Mouse (Mus musculus): ENCODE data around the gene Cenpa. TPM values are rescaled to one million over a fixed set of nuclear protein-coding genes. Genes with fewer than 3 reads are reported as not detected.

Cenpa gene
- 95.1 TPM for total RNA-seq (2023)

GRCm38 (mm10) chr5:30666391-30667195 is at the start of gene Cenpa:
Cenpa (plus strand) TSS chr5:30666777.

DNA sequence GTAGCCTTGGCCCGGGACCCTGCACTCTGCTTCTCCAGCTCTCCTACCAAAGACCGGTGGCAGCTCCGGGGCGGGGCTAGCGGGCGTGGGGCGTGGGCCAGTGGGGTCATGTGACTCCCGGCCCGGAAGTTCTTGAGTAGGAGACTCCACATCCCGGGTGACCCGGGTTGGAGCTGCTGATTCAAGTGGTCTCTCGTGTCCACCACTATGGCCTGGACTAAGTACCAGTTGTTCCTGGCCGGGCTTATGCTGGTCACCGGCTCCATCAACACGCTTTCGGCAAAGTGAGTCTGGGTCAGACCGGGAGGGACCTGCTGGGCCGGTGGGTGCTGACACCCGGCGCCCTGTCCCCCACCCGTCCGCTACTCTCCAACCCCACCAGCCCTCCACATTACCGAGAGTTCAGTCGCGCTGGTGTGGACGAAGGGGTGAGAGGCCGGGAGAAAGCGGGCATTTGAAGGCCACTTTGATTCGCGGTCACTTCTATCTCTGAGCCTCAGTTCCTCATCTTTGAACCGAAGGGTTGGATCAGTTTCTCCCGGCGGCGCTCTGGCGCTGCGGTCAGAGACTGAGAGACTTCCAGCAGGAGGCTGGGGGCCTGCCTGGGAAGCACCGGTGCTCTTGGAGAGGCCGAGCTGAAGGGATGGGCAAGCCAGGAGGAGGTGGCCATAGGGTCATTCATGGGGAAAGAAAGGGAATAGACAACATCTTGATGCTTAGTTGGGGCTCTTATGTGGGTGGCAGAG is 18.6 kb upstream of the Cenpa start, which contains the start of gene Slc35f6:
Slc35f6 (plus strand) TSS at position 119 of the 746 bp plus-strand sequence.

GRCm38 (mm10) chr5:30711147-30712001 is 44.8 kb downstream of the Cenpa start, which contains the start of gene Dpysl5:
Dpysl5 (plus strand) TSS chr5:30711564.

Other genes starting within 250 kb of the Cenpa start
- not detected for gene Otof, start 204.8 kb upstream of the Cenpa start, total RNA-seq (2023)
- not detected for gene 1700001C02Rik, start 200.7 kb upstream of the Cenpa start, total RNA-seq (2023)
- not detected for gene Cib4, start 120.9 kb upstream of the Cenpa start, total RNA-seq (2023)
- gene Kcnk3, start 78.6 kb upstream of the Cenpa start, total RNA-seq (2023), result 0.31 TPM
- 44.5 TPM for gene Slc35f6, start 18.8 kb upstream of the Cenpa start, total RNA-seq (2023)
- gene Dpysl5, start 44.8 kb downstream of the Cenpa start, total RNA-seq (2023), result 0.24 TPM
- gene Mapre3, start 147.9 kb downstream of the Cenpa start, total RNA-seq (2023), result 16.6 TPM
- 36.4 TPM for gene Tmem214, start 201.2 kb downstream of the Cenpa start, total RNA-seq (2023)
- gene Agbl5, start 221.9 kb downstream of the Cenpa start, total RNA-seq (2023), result 13.4 TPM
- 142 TPM for gene Ost4, start 241.0 kb downstream of the Cenpa start, total RNA-seq (2023)
- 4.6 TPM for gene Emilin1, start 246.6 kb downstream of the Cenpa start, total RNA-seq (2023)

Data from CD8-positive naive resting alpha-beta T cell, adult 57 days (primary cell).